Mouse (Mus musculus) hindbrain, embryonic 16.5 days (tissue): ENCODE measurements at regions not wholly inside any gene's neighbourhood (a gene's known extent, or its start where the extent isn't known, plus 50 kb on each side); places are given as distances from the start of the nearest gene placed in this dataset.

Source experiments
- ATAC-seq: fragments of 200-750 bp; cut with Nextera tagmentation; 2 replicates; pipeline ENCODE4 v1.8.0; 2017; ENCODE audit warnings: moderate TSS enrichment, moderate library complexity
- H3K27ac ChIP-seq: fragments of 300-500 bp; sonication (generic); 2 replicates; pipeline ENCODE4 v1.5.1; 2014; ENCODE audit warnings: low read depth, mild to moderate bottlenecking, control low read depth, low read length, moderate library complexity
- H3K27me3 ChIP-seq: fragments of 300-500 bp; sonication (generic); replicated peaks from 2 replicates; pipeline ENCODE4 v1.6.1; 2014; ENCODE audit warnings: low read length; ENCODE audit not compliant: control insufficient read depth, insufficient read depth
- H3K36me3 ChIP-seq: fragments of 300-500 bp; sonication (generic); 2 replicates; pipeline ENCODE4 v1.6.1; 2014; ENCODE audit warnings: mild to moderate bottlenecking, low read length, moderate library complexity, mixed read lengths; ENCODE audit not compliant: control insufficient read depth, insufficient read depth
- H3K4me1 ChIP-seq: fragments of 300-500 bp; sonication (generic); 2 replicates; pipeline ENCODE4 v1.6.1; 2014; ENCODE audit warnings: low read depth, low read length; ENCODE audit not compliant: control insufficient read depth, insufficient read depth
- H3K4me2 ChIP-seq: fragments of 300-500 bp; sonication (generic); 2 replicates; pipeline ENCODE4 v1.6.1; 2014; ENCODE audit warnings: mild to moderate bottlenecking, low read length, control low read depth, moderate library complexity
- H3K4me3 ChIP-seq: fragments of 300-500 bp; sonication (generic); 2 replicates; pipeline ENCODE4 v1.5.1; 2014; ENCODE audit warnings: mild to moderate bottlenecking, low read length, control low read depth, moderate library complexity
- H3K9ac ChIP-seq: fragments of 300-500 bp; sonication (generic); 2 replicates; pipeline ENCODE4 v1.6.1; 2014; ENCODE audit warnings: low read depth, mild to moderate bottlenecking, control low read depth, low read length, moderate library complexity
- H3K9me3 ChIP-seq: fragments of 300-500 bp; sonication (generic); 2 replicates; pipeline ENCODE4 v1.6.1; 2014; ENCODE audit warnings: mild to moderate bottlenecking, low read length, moderate library complexity; ENCODE audit not compliant: control insufficient read depth
- WGBS: fragments of 180-500 bp; shearing (Covaris S2); extraction: QIAGEN DNeasy Blood & Tissue Kit; methylation state at CpG from one replicate; pipeline ENCODE4 v1.1.7; 2014; 5-methylcytosine and 5-hydroxymethylcytosine counted together

GRCm38 (mm10) chr3:110666992-110667391 lies 416.2 kb upstream of the Prmt6 start:
- Histone ChIP-seq H3K9me3 (no peaks in the 10 kb centered on the region), H3K27me3 (no peaks in the 10 kb centered on the region), H3K36me3 (no peaks in the 10 kb centered on the region), H3K27ac (no peak overlapping the region), H3K4me1 (no peaks in the 10 kb centered on the region), H3K4me2 (no peak overlapping the region), H3K4me3 (no peak overlapping the region), H3K9ac (no peak overlapping the region)
- 73% methylated on average over 2 of the region's 2 CpGs for WGBS
- ATAC-seq, result no peak

- WGBS, result 59% methylated on average over 4 of the region's 4 CpGs
- ATAC-seq, result no peak
- H3K36me3 ChIP-seq, result no peaks in the 10 kb centered on the region
- no peaks in the 10 kb centered on the region for H3K9me3 ChIP-seq
- H3K27ac ChIP-seq, result no peak overlapping the region
- H3K4me1 ChIP-seq, result no peaks in the 10 kb centered on the region
- H3K4me3 ChIP-seq, result no peak overlapping the region
- no peaks in the 10 kb centered on the region for H3K27me3 ChIP-seq
- H3K4me2 ChIP-seq, result no peak overlapping the region
- H3K9ac ChIP-seq, result no peak overlapping the region
Measured at GRCm38 (mm10) chr3:110657495-110658105, 406.8 kb upstream of the Prmt6 start.

DNA sequence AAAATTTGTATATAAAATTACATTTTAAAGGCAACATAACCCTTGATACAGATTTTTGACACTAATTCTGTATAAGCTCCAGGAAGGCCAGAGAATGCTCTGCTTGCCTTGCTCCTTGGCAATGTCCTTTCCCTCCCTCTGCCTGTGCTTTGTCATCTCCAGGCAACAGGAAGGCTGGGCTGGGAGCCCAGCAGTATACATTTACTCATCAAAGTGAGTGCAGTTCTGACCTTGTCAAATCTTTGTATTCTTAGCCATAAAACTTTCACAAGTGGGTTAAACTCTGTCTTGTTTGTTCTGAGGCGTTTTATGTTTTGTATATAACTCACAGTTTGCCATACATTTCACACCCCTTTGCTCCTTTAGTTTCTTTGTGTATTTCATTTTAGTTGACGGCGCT lies 375.5 kb upstream of the Prmt6 start:
- Histone ChIP-seq H3K27me3 (no peaks in the 10 kb centered on the region), H3K4me3 (no peak overlapping the region), H3K27ac (no peak overlapping the region), H3K9ac (no peak overlapping the region), H3K4me2 (no peak overlapping the region), H3K4me1 (no peaks in the 10 kb centered on the region), H3K9me3 (no peaks in the 10 kb centered on the region), H3K36me3 (no peaks in the 10 kb centered on the region)
- ATAC-seq, result no peak
- WGBS, result 61% methylated on average over 3 of the region's 3 CpGs

GRCm38 (mm10) chr3:110599175-110599853 lies 348.5 kb upstream of the Prmt6 start:
- 18% methylated on average over 4 of the region's 4 CpGs for WGBS
- no peak for ATAC-seq
- H3K9me3 ChIP-seq, result no peaks in the 10 kb centered on the region

DNA sequence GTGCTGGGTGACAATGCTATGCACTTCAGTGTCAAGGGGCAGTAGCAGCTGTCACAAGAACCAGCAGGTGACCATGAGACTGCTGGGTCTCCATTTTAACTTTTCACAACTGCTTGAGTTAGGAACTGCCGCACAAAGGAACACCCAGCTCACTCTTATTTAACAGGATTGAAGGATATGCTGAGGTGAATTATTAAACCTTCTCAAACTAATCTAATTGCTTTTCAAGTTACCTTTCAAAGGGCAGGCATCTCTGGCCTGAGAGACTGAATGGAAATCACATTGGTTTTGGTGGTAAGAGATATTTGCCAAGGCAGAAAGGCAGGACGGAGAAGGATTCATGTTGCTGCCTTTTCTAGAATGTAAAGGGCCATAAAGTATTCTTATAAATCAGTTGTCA lies 332.0 kb upstream of the Prmt6 start:
- no peak for ATAC-seq
- no peak overlapping the region for H3K4me2 ChIP-seq
- H3K9me3 ChIP-seq, result no peaks in the 10 kb centered on the region
- H3K4me1 ChIP-seq, result no peaks in the 10 kb centered on the region
- H3K4me3 ChIP-seq, result no peak overlapping the region
- no peaks in the 10 kb centered on the region for H3K36me3 ChIP-seq
- 31% methylated on average over 2 of the region's 2 CpGs for WGBS
- H3K27ac ChIP-seq, result no peak overlapping the region
- no peaks in the 10 kb centered on the region for H3K27me3 ChIP-seq
- no peak overlapping the region for H3K9ac ChIP-seq

More at GRCm38 (mm10) chr3:110599175-110599853, 348.5 kb upstream of the Prmt6 start:
- no peaks in the 10 kb centered on the region for H3K27me3 ChIP-seq
- no peak overlapping the region for H3K9ac ChIP-seq
- no peaks in the 10 kb centered on the region for H3K36me3 ChIP-seq
- H3K4me1 ChIP-seq, result no peaks in the 10 kb centered on the region
- no peak overlapping the region for H3K4me2 ChIP-seq
- H3K27ac ChIP-seq, result no peak overlapping the region
- no peak overlapping the region for H3K4me3 ChIP-seq

GRCm38 (mm10) chr3:110579261-110579660 lies 328.5 kb upstream of the Prmt6 start:
- Histone ChIP-seq H3K9me3 (no peaks in the 10 kb centered on the region), H3K4me2 (no peak overlapping the region), H3K9ac (no peak overlapping the region), H3K4me3 (no peak overlapping the region), H3K4me1 (no peaks in the 10 kb centered on the region), H3K27me3 (no peaks in the 10 kb centered on the region), H3K36me3 (no peaks in the 10 kb centered on the region), H3K27ac (no peak overlapping the region)
- 52% methylated on average over 1 of the region's 1 CpGs for WGBS
- no peak for ATAC-seq

DNA sequence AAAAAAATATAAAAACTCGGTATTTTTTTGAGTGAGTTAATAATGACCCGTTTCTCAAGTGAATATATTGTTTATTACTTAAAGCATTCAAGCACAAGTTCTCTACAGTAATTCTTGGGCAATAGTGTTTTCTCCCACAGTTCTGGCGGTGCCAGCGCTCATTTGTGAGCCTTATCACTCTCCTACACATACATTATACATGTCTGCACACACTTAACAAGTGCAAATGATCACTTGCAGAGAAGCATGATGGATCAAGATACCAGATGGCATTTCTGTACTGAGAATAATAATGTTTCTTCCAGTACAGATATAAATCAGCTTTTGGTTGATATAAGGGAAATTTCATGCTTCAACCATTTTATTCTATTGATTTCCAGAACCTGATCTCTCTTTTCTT lies 316.4 kb upstream of the Prmt6 start:
- no peak overlapping the region for H3K4me3 ChIP-seq
- no peaks in the 10 kb centered on the region for H3K9me3 ChIP-seq
- H3K27ac ChIP-seq, result no peak overlapping the region
- H3K36me3 ChIP-seq, result no peaks in the 10 kb centered on the region
- H3K4me1 ChIP-seq, result no peaks in the 10 kb centered on the region
- WGBS, result 85% methylated on average over 4 of the region's 4 CpGs
- H3K9ac ChIP-seq, result no peak overlapping the region
- no peak overlapping the region for H3K4me2 ChIP-seq
- ATAC-seq, result no peak
- no peaks in the 10 kb centered on the region for H3K27me3 ChIP-seq

- no peak for ATAC-seq
- Histone ChIP-seq H3K4me3 (no peak overlapping the region), H3K36me3 (no peaks in the 10 kb centered on the region), H3K9me3 (no peaks in the 10 kb centered on the region), H3K4me1 (no peaks in the 10 kb centered on the region), H3K27ac (no peak overlapping the region), H3K4me2 (no peak overlapping the region), H3K27me3 (no peaks in the 10 kb centered on the region), H3K9ac (no peak overlapping the region)
- 88% methylated on average over 4 of the region's 4 CpGs for WGBS
Measured at GRCm38 (mm10) chr3:110547326-110547725, 296.5 kb upstream of the Prmt6 start.

DNA sequence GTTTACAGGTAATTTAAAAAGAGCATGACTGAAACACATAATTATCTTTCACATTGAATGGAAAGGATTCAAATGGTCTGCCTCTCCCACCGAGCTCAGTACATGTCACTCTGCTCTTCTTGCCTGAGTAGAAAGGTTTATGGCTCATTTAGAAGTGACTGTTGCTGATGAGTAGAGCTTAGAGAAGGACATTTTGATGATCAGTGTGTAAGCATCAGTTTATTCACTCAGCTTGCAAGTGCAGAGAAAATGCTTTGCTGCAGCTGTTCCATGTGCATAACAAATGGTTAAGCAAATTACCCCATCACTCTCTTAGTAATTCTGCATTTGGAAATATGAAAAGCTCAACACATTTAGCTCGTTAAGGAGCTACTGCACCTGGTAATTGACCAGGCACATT lies 287.5 kb upstream of the Prmt6 start:
- H3K4me2 ChIP-seq, result no peak overlapping the region
- H3K9me3 ChIP-seq, result no peaks in the 10 kb centered on the region
- no peaks in the 10 kb centered on the region for H3K4me1 ChIP-seq
- H3K4me3 ChIP-seq, result no peak overlapping the region
- no peak overlapping the region for H3K27ac ChIP-seq
- 48% methylated on average over 2 of the region's 2 CpGs for WGBS
- no peak for ATAC-seq
- no peaks in the 10 kb centered on the region for H3K27me3 ChIP-seq
- H3K36me3 ChIP-seq, result no peaks in the 10 kb centered on the region
- H3K9ac ChIP-seq, result no peak overlapping the region
